Mouse (Mus musculus): ENCODE data around the gene Rnase1. TPM values are rescaled to one million over a fixed set of nuclear protein-coding genes. Genes with fewer than 3 reads are reported as not detected.

Rnase1 gene
- total and polyA plus RNA-seq, 3 experiments: 0.17 TPM; not detected in 2

DNA sequence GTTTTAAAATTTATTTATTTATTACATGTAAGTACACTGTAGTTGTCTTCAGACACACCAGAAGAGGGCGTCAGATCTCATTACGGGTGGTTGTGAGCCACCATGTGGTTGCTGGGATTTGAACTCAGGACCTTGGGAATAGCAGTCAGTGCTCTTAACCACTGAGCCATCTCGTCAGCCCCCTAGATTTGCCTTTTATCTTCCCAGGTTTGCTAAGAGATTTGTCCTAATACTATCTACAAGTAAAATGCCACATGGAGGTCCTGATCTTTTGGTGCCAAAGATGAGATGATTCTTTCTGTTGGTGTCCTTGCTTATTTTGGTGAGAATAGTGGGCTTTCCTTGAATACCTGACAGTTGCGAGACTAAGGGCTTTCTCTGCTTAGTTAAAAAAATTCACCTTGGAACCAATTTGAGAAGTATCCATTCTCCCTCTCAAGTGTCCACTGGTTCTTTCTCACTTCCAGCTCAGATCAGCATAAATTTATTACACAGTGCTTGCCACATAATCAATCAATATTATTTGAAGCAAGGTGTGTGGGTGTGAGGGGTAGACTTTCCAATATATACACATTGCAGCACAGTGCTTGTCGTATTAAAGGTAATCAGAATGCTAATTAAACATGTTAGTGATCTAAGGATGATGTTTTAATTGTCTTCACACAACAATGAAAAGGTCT, 9.6 kb upstream of the Rnase1 start:
- no peaks in the 10 kb centered on the region for H3K36me3 ChIP-seq (replicated peaks in 1 of 2; ENCODE audit: control insufficient read depth in 1 of 2, insufficient read depth in 1 of 2, low read length in 1 of 2)
- no peak overlapping the region for H3K9ac ChIP-seq (ENCODE audit: insufficient read depth, low read depth)
- DNase-seq (ENCODE audit: extremely low read depth): no peak
- TF ChIP-seq ETS1 (conservative IDR thresholded peaks at IDR 0.05; ENCODE audit: low read depth, low read length) (no peak), IRF4 (IDR thresholded peaks at IDR 0.05; ENCODE audit: low read depth, low read length) (no peak), TBP (conservative IDR thresholded peaks at IDR 0.05; ENCODE audit: low read depth, low read length) (peak; percentile 51; the same call in 1 of the 2 replicates)
- no peaks in the 10 kb centered on the region for H3K9me3 ChIP-seq (replicated peaks; ENCODE audit: low read length)
- H3K4me3 ChIP-seq (replicated peaks in 1 of 3; ENCODE audit: low read depth in 2 of 3, low read length in 2 of 3, poor library complexity in 1 of 3): no peak overlapping the region
- H3K27me3 ChIP-seq (replicated peaks): no peaks in the 10 kb centered on the region
- H3K4me2 ChIP-seq (ENCODE audit: insufficient read depth, low read depth, poor library complexity, severe bottlenecking): no peak overlapping the region
- H3K79me2 ChIP-seq (replicated peaks; ENCODE audit: control insufficient read depth, extremely low read depth, insufficient read depth, poor library complexity, severe bottlenecking): no peaks in the 10 kb centered on the region
- H3K4me1 ChIP-seq (ENCODE audit: control insufficient read depth in 1 of 2, insufficient read depth in 2 of 2): peaks cover 8 to 20% of the 10 kb centered on the region in 2 experiments; a peak in 3 of 4 replicates
- dilution Hi-C loops (cut with MboI; ENCODE audit: extremely low pct_ligation_motif_present, extremely low pct_unique_long_range_greater_than_20kb, low sequenced_read_pairs) (no loop called here), in situ Hi-C loops (cut with MboI; ENCODE audit: low pct_ligation_motif_present, low pct_unique_long_range_greater_than_20kb, low sequenced_read_pairs) (loop anchor here (5.0 kb wide), 1 partner anchor 49 kb away; no protein-coding TSS in a partner anchor)
- H3K27ac ChIP-seq (ENCODE audit: insufficient read depth, low read depth): no peak overlapping the region

GRCm38 (mm10) chr14:51152249-51152870, 5.8 kb upstream of the Rnase1 start:
- dilution Hi-C loops (cut with MboI; ENCODE audit: extremely low pct_ligation_motif_present, extremely low pct_unique_long_range_greater_than_20kb, low sequenced_read_pairs): no loop called here
- H3K36me3 ChIP-seq (replicated peaks in 1 of 2; ENCODE audit: control insufficient read depth in 1 of 2, insufficient read depth in 1 of 2, low read length in 1 of 2): no peaks in the 10 kb centered on the region
- TF ChIP-seq CTCF (conservative IDR thresholded peaks at IDR 0.05 in 1 of 2, IDR thresholded peaks at IDR 0.05 in 1 of 2; ENCODE audit: low read depth in 2 of 2, low read length in 2 of 2) (no peak), NELFE (IDR thresholded peaks at IDR 0.05; ENCODE audit: low read depth, low read length) (no peak), USF1 (IDR thresholded peaks at IDR 0.05; ENCODE audit: low read depth, low read length) (no peak), JUND (conservative IDR thresholded peaks at IDR 0.05; ENCODE audit: low read depth, low read length) (no peak), KAT2A (IDR thresholded peaks at IDR 0.05; ENCODE audit: insufficient replicate concordance, low read length) (no peak), POLR2AphosphoS2 (IDR thresholded peaks at IDR 0.05; ENCODE audit: low read depth, low read length) (no peak), ELF1 (IDR thresholded peaks at IDR 0.05; ENCODE audit: low read depth, low read length) (no peak), CHD2 (IDR thresholded peaks at IDR 0.05; ENCODE audit: low read length) (no peak), ZNF384 (IDR thresholded peaks at IDR 0.05; ENCODE audit: low read depth, low read length) (no peak), USF2 (conservative IDR thresholded peaks at IDR 0.05; ENCODE audit: low read depth, low read length) (no peak), EP300 (IDR thresholded peaks at IDR 0.05; ENCODE audit: low read length) (no peak), MXI1 (IDR thresholded peaks at IDR 0.05; ENCODE audit: low read depth, low read length) (no peak), ZMIZ1 (IDR thresholded peaks at IDR 0.05; ENCODE audit: low read depth, low read length) (no peak)
- no peak overlapping the region for H3K4me3 ChIP-seq (replicated peaks in 1 of 3; ENCODE audit: low read depth in 2 of 3, low read length in 2 of 3, poor library complexity in 1 of 3)
- in situ Hi-C loops (cut with MboI; ENCODE audit: low pct_ligation_motif_present, low pct_unique_long_range_greater_than_20kb, low sequenced_read_pairs): no loop called here
- H3K27ac ChIP-seq (ENCODE audit: insufficient read depth, low read depth): no peak overlapping the region
- peaks cover 8 to 19% of the 10 kb centered on the region in 2 experiments; a peak in 3 of 4 replicates for H3K4me1 ChIP-seq (ENCODE audit: control insufficient read depth in 1 of 2, insufficient read depth in 2 of 2)
- H3K27me3 ChIP-seq (replicated peaks): no peaks in the 10 kb centered on the region
- no peak overlapping the region for H3K9ac ChIP-seq (ENCODE audit: insufficient read depth, low read depth)
- DNase-seq (ENCODE audit: extremely low read depth): no peak
- H3K79me2 ChIP-seq (replicated peaks; ENCODE audit: control insufficient read depth, extremely low read depth, insufficient read depth, poor library complexity, severe bottlenecking): no peaks in the 10 kb centered on the region
- H3K9me3 ChIP-seq (replicated peaks; ENCODE audit: low read length): no peaks in the 10 kb centered on the region
- no peak overlapping the region for H3K4me2 ChIP-seq (ENCODE audit: insufficient read depth, low read depth, poor library complexity, severe bottlenecking)

Data from CH12.LX (cell line).